Mouse (Mus musculus): ENCODE measurements around the gene Rgs16. TPM values are rescaled to one million over a fixed set of nuclear protein-coding genes. Genes with fewer than 3 reads are reported as not detected.

Gene Rgs16
- polyA plus RNA-seq, 1 experiment from 2014 or later = 24.0 TPM

DNA sequence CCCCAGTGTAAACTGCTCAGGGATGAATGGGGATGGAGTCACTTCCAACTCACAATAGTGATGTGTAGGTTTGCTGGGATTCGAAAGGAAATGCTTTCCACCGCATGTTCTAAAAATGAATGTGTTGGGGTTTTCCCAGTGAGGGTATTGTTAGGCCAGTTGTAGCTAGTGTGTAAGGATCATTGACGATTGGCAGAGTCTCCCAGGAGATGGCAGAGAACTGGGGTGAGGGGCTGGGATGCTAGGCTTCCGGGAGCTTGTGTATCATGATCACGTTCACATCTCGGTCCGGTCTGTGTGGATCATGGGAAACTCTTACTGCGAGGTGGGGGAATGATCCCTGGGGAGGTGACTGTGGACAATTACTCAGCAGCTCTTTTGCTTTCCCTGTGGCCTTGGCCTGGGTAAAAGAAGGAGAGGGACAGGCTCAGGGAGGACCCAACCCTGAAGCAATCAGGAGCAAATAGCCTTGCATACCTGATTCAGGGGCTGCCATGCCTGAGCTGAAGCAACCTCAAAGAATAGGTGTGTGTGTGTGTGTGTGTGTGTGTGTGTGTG, 37.2 kb upstream of the Rgs16 start:
- no peaks in the 10 kb centered on the region for H3K27me3 ChIP-seq (replicated peaks)
- H3K9me3 ChIP-seq = no peaks in the 10 kb centered on the region
- no peaks in the 10 kb centered on the region for H3K36me3 ChIP-seq (replicated peaks)
- ATAC-seq (replicated peaks) = peak; percentile 8
- H3K9ac ChIP-seq = no peak overlapping the region
- no peak overlapping the region for H3K4me3 ChIP-seq
- H3K4me1 ChIP-seq = peaks cover 27% of the 10 kb centered on the region
- 23% methylated on average over 8 of the region's 8 CpGs for WGBS
- H3K4me2 ChIP-seq = no peak overlapping the region
- peak overlapping the region; percentile 61 for H3K27ac ChIP-seq

- Histone ChIP-seq H3K27ac (peak overlapping the region; percentile 61), H3K27me3 (replicated peaks) (no peaks in the 10 kb centered on the region), H3K4me1 (peaks cover 27% of the 10 kb centered on the region), H3K9me3 (no peaks in the 10 kb centered on the region), H3K9ac (no peak overlapping the region), H3K4me2 (peak overlapping the region; percentile 4; the same call in 1 of the 2 replicates), H3K36me3 (replicated peaks) (no peaks in the 10 kb centered on the region), H3K4me3 (no peak overlapping the region)
- 6% methylated on average over 12 of the region's 12 CpGs for WGBS
- peak; percentile 78 for ATAC-seq (replicated peaks)
Observed at GRCm38 (mm10) chr1:153703445-153703991, 36.6 kb upstream of the Rgs16 start.

DNA sequence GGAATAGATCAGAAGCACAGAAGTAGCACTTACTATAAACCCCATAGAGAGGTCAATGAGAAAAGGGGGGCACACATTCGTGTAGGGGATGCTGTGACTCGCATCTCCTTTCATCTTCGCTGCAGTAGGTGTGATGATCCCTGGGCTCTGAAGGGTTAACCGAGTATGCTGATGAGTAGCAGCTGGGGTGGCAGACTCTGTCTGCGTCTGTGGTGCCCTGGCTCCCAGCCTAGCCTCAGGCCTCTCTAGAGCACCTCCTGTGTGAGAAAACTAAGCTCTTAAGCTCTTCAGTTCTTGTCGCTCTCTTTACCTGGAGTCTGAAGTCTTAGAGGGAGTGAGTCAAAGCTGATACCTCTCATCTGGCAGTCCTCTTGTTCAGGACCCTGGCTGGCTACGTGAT, 36.0 kb upstream of the Rgs16 start:
- no peak overlapping the region for H3K4me2 ChIP-seq
- H3K9me3 ChIP-seq = no peaks in the 10 kb centered on the region
- peaks cover 27% of the 10 kb centered on the region for H3K4me1 ChIP-seq
- no peaks in the 10 kb centered on the region for H3K36me3 ChIP-seq (replicated peaks)
- no peak overlapping the region for H3K4me3 ChIP-seq
- no peaks in the 10 kb centered on the region for H3K27me3 ChIP-seq (replicated peaks)
- 13% methylated on average over 7 of the region's 7 CpGs for WGBS
- peak; percentile 60; the same call in 1 of the 2 replicates for ATAC-seq (replicated peaks)
- H3K27ac ChIP-seq = no peak overlapping the region; the same call in 1 of the 2 replicates
- no peak overlapping the region for H3K9ac ChIP-seq

GRCm38 (mm10) chr1:153704996-153705395, 35.2 kb upstream of the Rgs16 start:
- WGBS = 24% methylated on average over 3 of the region's 3 CpGs
- Histone ChIP-seq H3K27me3 (replicated peaks) (no peaks in the 10 kb centered on the region), H3K27ac (no peak overlapping the region), H3K4me2 (no peak overlapping the region), H3K9ac (no peak overlapping the region), H3K9me3 (no peaks in the 10 kb centered on the region), H3K4me1 (peaks cover 27% of the 10 kb centered on the region), H3K4me3 (no peak overlapping the region), H3K36me3 (replicated peaks) (no peaks in the 10 kb centered on the region)
- ATAC-seq (replicated peaks) = no peak; the same call in 1 of the 2 replicates

DNA sequence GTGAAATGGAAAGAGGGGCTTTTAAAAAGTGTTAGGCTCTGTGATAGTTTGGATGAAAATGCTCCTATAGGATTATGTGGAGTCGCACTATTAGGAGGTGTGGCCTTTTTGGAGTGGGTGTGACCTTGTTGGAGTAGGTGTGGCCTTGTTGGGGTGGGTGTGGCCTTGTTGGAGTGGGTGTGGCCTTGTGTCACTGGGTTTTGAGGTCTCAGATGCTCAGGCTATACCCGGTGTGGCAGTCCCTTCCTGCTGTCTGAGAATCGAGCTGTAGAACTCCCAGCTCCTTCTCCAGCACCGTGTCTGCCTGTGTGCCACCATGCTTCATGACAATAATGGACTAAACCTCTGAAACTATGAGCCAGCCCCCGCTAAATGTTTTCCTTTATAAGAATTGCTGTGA, 31.5 kb upstream of the Rgs16 start:
- Histone ChIP-seq H3K36me3 (replicated peaks) (no peaks in the 10 kb centered on the region), H3K9ac (no peak overlapping the region), H3K4me3 (no peak overlapping the region), H3K27me3 (replicated peaks) (no peaks in the 10 kb centered on the region), H3K4me2 (no peak overlapping the region), H3K9me3 (no peaks in the 10 kb centered on the region), H3K27ac (no peak overlapping the region), H3K4me1 (peaks cover 14% of the 10 kb centered on the region)
- 90% methylated on average over 5 of the region's 5 CpGs for WGBS
- no peak for ATAC-seq (replicated peaks)

- H3K4me3 ChIP-seq = no peak overlapping the region
- H3K27me3 ChIP-seq (replicated peaks) = no peaks in the 10 kb centered on the region
- peaks cover 6% of the 10 kb centered on the region for H3K4me1 ChIP-seq
- no peaks in the 10 kb centered on the region for H3K36me3 ChIP-seq (replicated peaks)
- H3K4me2 ChIP-seq = no peak overlapping the region
- H3K9ac ChIP-seq = no peak overlapping the region
- H3K27ac ChIP-seq = no peak overlapping the region
- ATAC-seq (replicated peaks) = no peak
- no peaks in the 10 kb centered on the region for H3K9me3 ChIP-seq
- WGBS = 66% methylated on average over 5 of the region's 5 CpGs
Observed at GRCm38 (mm10) chr1:153709451-153709850, 30.7 kb upstream of the Rgs16 start.

GRCm38 (mm10) chr1:153711544-153712262, 28.4 kb upstream of the Rgs16 start:
- Histone ChIP-seq H3K9ac (no peak overlapping the region), H3K9me3 (no peaks in the 10 kb centered on the region), H3K27ac (no peak overlapping the region), H3K4me1 (no peaks in the 10 kb centered on the region), H3K4me2 (no peak overlapping the region), H3K4me3 (no peak overlapping the region), H3K27me3 (replicated peaks) (no peaks in the 10 kb centered on the region), H3K36me3 (replicated peaks) (no peaks in the 10 kb centered on the region)
- 80% methylated on average over 3 of the region's 3 CpGs for WGBS
- ATAC-seq (replicated peaks) = no peak

- Histone ChIP-seq H3K36me3 (replicated peaks) (no peaks in the 10 kb centered on the region), H3K9me3 (no peaks in the 10 kb centered on the region), H3K27me3 (replicated peaks) (no peaks in the 10 kb centered on the region), H3K4me2 (no peak overlapping the region), H3K4me3 (no peak overlapping the region), H3K9ac (no peak overlapping the region), H3K27ac (no peak overlapping the region), H3K4me1 (no peaks in the 10 kb centered on the region)
- no peak for ATAC-seq (replicated peaks)
- 89% methylated on average over 2 of the region's 2 CpGs for WGBS
Observed at GRCm38 (mm10) chr1:153712633-153713032, 27.5 kb upstream of the Rgs16 start.

GRCm38 (mm10) chr1:153717990-153718389, 22.2 kb upstream of the Rgs16 start:
- Histone ChIP-seq H3K36me3 (replicated peaks) (no peaks in the 10 kb centered on the region), H3K27me3 (replicated peaks) (no peaks in the 10 kb centered on the region), H3K4me2 (no peak overlapping the region), H3K4me3 (no peak overlapping the region), H3K27ac (no peak overlapping the region), H3K4me1 (no peaks in the 10 kb centered on the region), H3K9ac (no peak overlapping the region), H3K9me3 (no peaks in the 10 kb centered on the region)
- no peak for ATAC-seq (replicated peaks)
- WGBS = 91% methylated on average over 1 of the region's 1 CpGs

DNA sequence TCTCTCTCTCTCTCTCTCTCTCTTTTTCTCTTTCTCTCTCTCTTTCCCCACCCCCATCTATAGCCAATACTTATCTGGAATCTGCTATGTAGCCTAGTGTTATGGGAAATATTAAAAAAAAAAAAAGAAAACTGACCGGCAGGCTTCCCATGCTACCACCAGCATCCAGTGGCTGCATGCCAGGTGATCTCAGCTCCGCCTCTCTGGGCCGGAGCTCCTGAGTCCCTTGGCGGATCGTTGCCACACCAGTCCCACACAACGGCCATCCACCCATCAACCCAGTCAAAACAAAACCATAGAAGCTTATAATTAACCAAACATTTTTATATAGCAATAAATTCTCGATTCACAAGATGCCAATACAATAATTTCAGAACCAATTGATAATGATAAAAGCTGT, 19.2 kb upstream of the Rgs16 start:
- Histone ChIP-seq H3K27ac (no peak overlapping the region), H3K9me3 (no peaks in the 10 kb centered on the region), H3K36me3 (replicated peaks) (no peaks in the 10 kb centered on the region), H3K9ac (no peak overlapping the region), H3K4me2 (no peak overlapping the region), H3K4me1 (no peaks in the 10 kb centered on the region), H3K27me3 (replicated peaks) (no peaks in the 10 kb centered on the region), H3K4me3 (no peak overlapping the region)
- WGBS = 85% methylated on average over 7 of the region's 7 CpGs
- ATAC-seq (replicated peaks) = no peak

DNA sequence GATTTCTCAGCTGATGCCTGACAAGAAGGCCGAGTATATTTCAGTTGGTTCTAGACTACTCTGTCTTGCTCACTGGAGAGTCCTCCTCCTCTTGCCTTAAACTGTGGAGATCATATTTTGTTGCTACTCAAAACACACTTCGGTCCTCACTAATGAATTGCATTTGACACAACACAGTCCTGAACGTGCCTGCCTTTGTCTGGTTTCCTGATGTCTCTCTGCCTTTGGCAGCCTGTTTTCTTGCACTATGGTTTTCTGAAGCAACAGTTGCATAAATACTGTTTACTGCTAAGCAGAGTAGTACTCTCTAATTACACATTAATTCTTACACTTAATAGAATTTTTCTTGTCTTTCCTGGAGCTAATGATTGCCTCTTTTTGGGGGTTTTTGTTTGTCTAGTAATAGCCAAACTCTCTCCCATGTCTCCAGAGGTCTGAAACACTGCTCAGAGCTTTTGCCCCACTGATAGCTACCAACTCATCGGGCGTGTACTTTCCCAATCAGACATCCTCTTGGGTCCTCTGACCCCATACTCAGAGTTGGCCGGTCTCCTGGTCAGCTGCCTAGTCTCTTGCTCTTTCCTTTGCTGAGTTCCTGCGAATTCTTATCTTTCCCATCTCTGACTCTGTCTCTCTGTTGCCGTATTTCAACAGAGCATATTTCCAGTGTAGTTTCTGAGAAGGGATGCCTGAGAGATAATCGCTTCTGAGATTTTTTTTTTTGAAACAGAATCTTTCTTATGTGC, 18.4 kb upstream of the Rgs16 start:
- no peaks in the 10 kb centered on the region for H3K4me1 ChIP-seq
- no peaks in the 10 kb centered on the region for H3K27me3 ChIP-seq (replicated peaks)
- H3K4me3 ChIP-seq = no peak overlapping the region
- H3K36me3 ChIP-seq (replicated peaks) = no peaks in the 10 kb centered on the region
- 89% methylated on average over 9 of the region's 9 CpGs for WGBS
- H3K9me3 ChIP-seq = no peaks in the 10 kb centered on the region
- H3K4me2 ChIP-seq = no peak overlapping the region
- H3K27ac ChIP-seq = no peak overlapping the region
- no peak for ATAC-seq (replicated peaks)
- no peak overlapping the region for H3K9ac ChIP-seq

GRCm38 (mm10) chr1:153723426-153723825, 16.7 kb upstream of the Rgs16 start:
- no peak for ATAC-seq (replicated peaks)
- no peak overlapping the region for H3K4me2 ChIP-seq
- H3K9ac ChIP-seq = no peak overlapping the region
- H3K36me3 ChIP-seq (replicated peaks) = no peaks in the 10 kb centered on the region
- no peaks in the 10 kb centered on the region for H3K27me3 ChIP-seq (replicated peaks)
- H3K4me3 ChIP-seq = no peak overlapping the region
- no peak overlapping the region for H3K27ac ChIP-seq
- 85% methylated on average over 9 of the region's 9 CpGs for WGBS
- no peaks in the 10 kb centered on the region for H3K9me3 ChIP-seq
- no peaks in the 10 kb centered on the region for H3K4me1 ChIP-seq
